Mouse (Mus musculus) G1E (cell line): Measurements from ENCODE around the gene Sfxn5.

Source experiments
- CTCF ChIP-seq: IDR thresholded peaks from 2 replicates; pipeline ENCODE4 v1.5.1; 2012; ENCODE audit warnings: low read depth, low read length, inconsistent platforms, mixed read lengths
- GATA1 ChIP-seq: IDR thresholded peaks from 2 replicates; pipeline ENCODE4 v1.6.1; 2012; ENCODE audit warnings: borderline replicate concordance, low read length, inconsistent platforms, mixed read lengths
- GATA2 ChIP-seq: IDR thresholded peaks from 2 replicates; pipeline ENCODE4 v1.6.1; 2012; ENCODE audit warnings: low read depth, low read length, inconsistent platforms, borderline replicate concordance
- POLR2AphosphoS5 ChIP-seq: IDR thresholded peaks from 2 replicates; pipeline ENCODE4 v1.6.1; 2012; ENCODE audit warnings: low read depth, low read length, inconsistent platforms; ENCODE audit not compliant: insufficient replicate concordance
- TAL1 ChIP-seq: conservative IDR thresholded peaks from 2 replicates; pipeline ENCODE4 v1.6.1; 2012; ENCODE audit warnings: low read depth, low read length, inconsistent platforms, mixed read lengths

- TF ChIP-seq GATA1 (no peak), TAL1 (no peak), CTCF (no peak), GATA2 (no peak), POLR2AphosphoS5 (no peak)
These were observed 143.2 kb downstream of the Sfxn5 start for GRCm38 (mm10) chr6:85189911-85190591.
